Mouse (Mus musculus): ENCODE measurements around the gene Fabp6.

The Fabp6 gene

GRCm38 (mm10) chr11:43589530-43590072 is 11.7 kb downstream of the Fabp6 start:
- no peak for DNase-seq (ENCODE audit: low spot score in 2 of 2)

GRCm38 (mm10) chr11:43586324-43587090 is 14.8 kb downstream of the Fabp6 start, which contains the start of gene 4933415A04Rik:
Gene 4933415A04Rik (plus strand): TSS chr11:43587040.
- DNase-seq (ENCODE audit: low spot score in 2 of 2) = peak; percentile 56 to 85

GRCm38 (mm10) chr11:43585211-43586005 is 15.9 kb downstream of the Fabp6 start:
- no peak for DNase-seq (ENCODE audit: low spot score in 2 of 2)

GRCm38 (mm10) chr11:43577713-43578478 is 23.4 kb downstream of the Fabp6 start:
- DNase-seq (ENCODE audit: low spot score in 2 of 2) = no peak

- DNase-seq (ENCODE audit: low spot score in 2 of 2) = no peak
Observed at GRCm38 (mm10) chr11:43575376-43576151, 25.8 kb downstream of the Fabp6 start.

- DNase-seq (ENCODE audit: low spot score in 2 of 2) = no peak
Observed at GRCm38 (mm10) chr11:43575061-43575375, 26.3 kb downstream of the Fabp6 start.

- DNase-seq (ENCODE audit: low spot score in 2 of 2) = peak in 1 of 2 experiments; percentile 30
Observed at GRCm38 (mm10) chr11:43569595-43569994, 31.7 kb downstream of the Fabp6 start.

GRCm38 (mm10) chr11:43569188-43569587 is 32.2 kb downstream of the Fabp6 start:
- DNase-seq (ENCODE audit: low spot score in 2 of 2) = no peak

GRCm38 (mm10) chr11:43568263-43568662 is 33.1 kb downstream of the Fabp6 start:
- DNase-seq (ENCODE audit: low spot score in 2 of 2) = peak; percentile 39 to 78

GRCm38 (mm10) chr11:43566696-43567095 is 34.6 kb downstream of the Fabp6 start:
- DNase-seq (ENCODE audit: low spot score in 2 of 2) = no peak

- no peak for DNase-seq (ENCODE audit: low spot score in 2 of 2)
Observed at GRCm38 (mm10) chr11:43565852-43566251, 35.5 kb downstream of the Fabp6 start.

GRCm38 (mm10) chr11:43565414-43565813 is 35.9 kb downstream of the Fabp6 start:
- DNase-seq (ENCODE audit: low spot score in 2 of 2) = no peak

GRCm38 (mm10) chr11:43563654-43564244 is 37.6 kb downstream of the Fabp6 start:
- DNase-seq (ENCODE audit: low spot score in 2 of 2) = no peak

- DNase-seq (ENCODE audit: low spot score in 2 of 2) = no peak
Observed at GRCm38 (mm10) chr11:43559515-43560292, 41.6 kb downstream of the Fabp6 start.

GRCm38 (mm10) chr11:43556538-43556937 is 44.8 kb downstream of the Fabp6 start:
- DNase-seq (ENCODE audit: low spot score in 2 of 2) = no peak

- no peak for DNase-seq (ENCODE audit: low spot score in 2 of 2)
Observed at GRCm38 (mm10) chr11:43552675-43553074, 48.7 kb downstream of the Fabp6 start.

GRCm38 (mm10) chr11:43551756-43552155 is 49.6 kb downstream of the Fabp6 start:
- no peak for DNase-seq (ENCODE audit: low spot score in 2 of 2)

- DNase-seq (ENCODE audit: low spot score in 2 of 2) = no peak
Observed at GRCm38 (mm10) chr11:43549701-43550100, 51.6 kb downstream of the Fabp6 start.

GRCm38 (mm10) chr11:43548657-43549435 is 52.5 kb downstream of the Fabp6 start:
- DNase-seq (ENCODE audit: low spot score in 2 of 2) = no peak

Data from spleen, postnatal 4 days (tissue).